Mouse (Mus musculus) induced T-regulatory cell, adult 2 months (primary cell): ENCODE measurements around the gene Tspan5.

Experiments
- DNase-seq: peaks from one replicate; pipeline ENCODE4 v3.0.0-alpha.2; 2012; ENCODE audit warnings: low read depth

Gene Tspan5

GRCm38 (mm10) chr3:138849755-138850301, 107.8 kb downstream of the Tspan5 start:
- no peak for DNase-seq

- no peak for DNase-seq
Measured at GRCm38 (mm10) chr3:138851876-138852275, 109.9 kb downstream of the Tspan5 start.

GRCm38 (mm10) chr3:138852982-138853689, 111.1 kb downstream of the Tspan5 start:
- DNase-seq, result no peak

- no peak for DNase-seq
Measured at GRCm38 (mm10) chr3:138853996-138854836, 112.2 kb downstream of the Tspan5 start.

GRCm38 (mm10) chr3:138855387-138855786, 113.4 kb downstream of the Tspan5 start:
- DNase-seq, result no peak

DNA sequence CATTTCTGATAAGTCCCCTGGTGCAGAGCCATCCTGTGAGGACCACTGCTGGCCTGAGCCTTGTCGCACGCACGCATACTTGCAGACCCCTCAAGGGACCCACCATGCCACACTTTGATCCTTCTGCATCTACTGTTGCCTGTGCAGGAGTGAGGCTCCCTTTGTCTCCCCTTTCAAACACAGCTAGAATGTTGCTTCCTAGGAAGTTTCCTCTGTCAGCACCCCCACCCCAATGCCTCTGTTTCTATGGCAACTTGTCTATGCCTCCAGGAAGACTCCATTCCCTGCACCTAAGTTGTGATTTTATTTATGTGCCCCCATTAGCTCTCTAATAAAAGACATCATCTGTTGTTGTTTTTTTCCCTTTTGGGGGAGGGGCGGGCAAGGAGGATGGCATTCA, 115.0 kb downstream of the Tspan5 start:
- DNase-seq, result no peak

DNA sequence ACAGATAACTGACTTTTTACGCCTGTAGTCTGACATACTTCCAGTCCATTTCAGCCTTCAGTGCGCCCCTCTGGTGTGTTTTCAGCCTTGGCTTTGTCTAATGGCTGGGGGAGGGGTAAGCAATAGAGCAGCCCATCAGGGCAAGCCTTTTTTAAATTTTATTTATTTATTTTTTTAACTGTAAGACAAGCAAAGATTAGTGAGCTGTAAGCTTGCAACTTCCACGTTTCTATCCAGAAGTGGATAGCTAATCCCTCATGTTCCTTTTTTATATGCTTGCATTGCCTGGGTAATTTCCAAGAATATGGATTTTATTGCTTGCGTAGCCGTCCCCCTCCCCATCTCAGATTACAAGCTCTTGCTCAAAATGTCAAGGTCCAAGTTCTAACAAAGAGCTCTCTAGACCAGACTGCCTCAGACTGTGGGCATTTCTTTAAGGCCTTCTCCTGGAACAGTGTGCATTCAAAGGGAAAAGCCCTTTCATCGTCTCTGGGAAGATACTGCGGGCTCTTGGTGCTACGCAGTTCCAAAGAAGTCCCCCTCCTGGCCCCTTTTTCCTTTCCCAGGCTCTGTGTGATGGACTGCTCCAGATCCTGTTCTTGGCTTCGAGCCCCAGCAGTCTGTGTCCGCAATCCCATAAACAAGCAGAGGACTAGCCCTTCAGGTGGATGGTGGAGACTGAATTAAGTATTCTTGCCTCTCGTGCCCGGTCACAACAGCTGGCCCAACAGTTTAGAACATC, 116.0 kb downstream of the Tspan5 start:
- no peak for DNase-seq

DNA sequence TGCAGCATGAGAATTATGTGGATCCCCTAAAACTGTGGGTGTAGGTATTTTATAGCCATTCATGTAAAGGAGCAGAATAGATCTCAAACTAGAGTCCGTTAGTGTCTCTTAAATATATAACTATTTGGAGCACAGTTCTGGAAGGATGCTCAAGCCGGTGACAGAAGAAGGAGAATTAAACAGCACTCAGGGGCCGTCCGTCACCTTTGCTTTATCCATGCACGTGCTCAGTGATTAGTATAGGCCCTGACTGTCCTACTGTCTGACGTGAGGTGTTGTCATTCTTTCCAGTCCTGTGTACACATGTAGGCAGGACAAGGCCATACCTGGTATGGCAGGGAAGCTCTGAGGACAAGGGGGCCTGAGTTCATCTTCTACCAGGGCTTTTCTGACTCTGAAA, 116.7 kb downstream of the Tspan5 start:
- no peak for DNase-seq

GRCm38 (mm10) chr3:138859166-138859565, 117.2 kb downstream of the Tspan5 start:
- no peak for DNase-seq

DNA sequence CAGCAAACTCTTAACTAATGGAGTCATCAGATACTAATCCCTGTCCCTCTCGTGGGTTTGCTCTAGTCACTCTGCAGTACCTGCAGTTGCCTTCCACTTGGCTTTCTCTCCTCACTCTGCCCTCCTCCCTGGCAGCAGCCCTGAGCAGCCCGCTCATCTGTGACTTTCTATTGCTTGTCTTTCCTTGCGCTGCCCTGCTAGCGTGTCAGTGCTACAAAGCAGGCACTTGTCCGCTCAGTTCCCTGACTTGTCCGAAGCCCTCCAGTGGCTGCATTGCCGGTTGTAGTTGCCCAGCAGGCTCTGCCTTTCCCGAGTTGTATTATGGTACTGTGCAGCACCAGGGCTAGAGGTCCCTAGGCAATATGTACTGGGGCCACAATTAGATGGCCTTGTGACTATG, 117.7 kb downstream of the Tspan5 start:
- DNase-seq, result no peak

DNA sequence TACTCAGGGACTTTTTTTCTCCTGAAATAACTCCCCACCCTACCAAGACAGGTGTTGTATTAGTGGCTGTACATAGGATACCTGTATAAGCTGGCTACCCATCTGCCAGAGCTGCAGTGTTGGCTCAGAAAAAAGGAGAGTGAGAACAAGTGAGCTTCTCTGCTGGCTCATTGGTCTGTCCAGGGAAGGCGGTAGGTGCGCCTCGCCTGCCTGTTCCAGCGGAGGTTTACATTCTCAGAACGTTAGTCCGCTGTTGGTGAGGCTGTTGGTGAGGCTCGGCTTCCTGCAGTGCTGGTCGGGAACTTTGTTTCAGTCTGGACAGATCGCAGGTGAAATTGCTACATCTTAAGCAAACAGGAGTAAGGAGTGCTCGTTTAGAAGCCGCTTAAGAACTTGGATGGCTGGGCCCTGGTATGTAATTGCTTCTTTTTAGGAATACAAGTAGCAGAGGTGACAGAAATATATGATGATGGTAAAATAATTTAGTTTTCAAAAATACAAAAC, 118.3 kb downstream of the Tspan5 start:
- DNase-seq, result no peak

GRCm38 (mm10) chr3:138861032-138861431, 119.0 kb downstream of the Tspan5 start:
- no peak for DNase-seq

DNA sequence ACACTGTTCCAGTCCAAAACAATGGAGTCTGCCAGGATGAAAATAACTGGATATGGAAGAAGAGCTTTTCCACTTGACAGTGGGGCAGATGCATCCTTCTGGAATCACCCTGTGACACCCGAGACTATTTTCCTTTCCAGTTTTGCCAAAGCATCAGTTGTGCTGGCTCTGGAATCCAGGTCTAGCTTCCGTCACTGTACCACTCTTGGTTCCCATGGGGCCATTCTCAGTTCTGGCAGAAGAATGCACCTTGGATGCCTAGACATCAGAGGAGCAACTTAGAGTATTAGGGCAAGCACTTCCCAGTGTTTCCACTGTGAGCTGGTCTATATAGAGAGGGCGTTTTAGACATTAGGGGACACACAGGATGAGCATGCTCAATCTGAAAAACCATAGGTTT, 119.6 kb downstream of the Tspan5 start:
- DNase-seq, result no peak

- DNase-seq, result peak; percentile 27
Measured at GRCm38 (mm10) chr3:138864166-138864648, 122.2 kb downstream of the Tspan5 start.

GRCm38 (mm10) chr3:138865271-138865670, 123.3 kb downstream of the Tspan5 start:
- no peak for DNase-seq

DNA sequence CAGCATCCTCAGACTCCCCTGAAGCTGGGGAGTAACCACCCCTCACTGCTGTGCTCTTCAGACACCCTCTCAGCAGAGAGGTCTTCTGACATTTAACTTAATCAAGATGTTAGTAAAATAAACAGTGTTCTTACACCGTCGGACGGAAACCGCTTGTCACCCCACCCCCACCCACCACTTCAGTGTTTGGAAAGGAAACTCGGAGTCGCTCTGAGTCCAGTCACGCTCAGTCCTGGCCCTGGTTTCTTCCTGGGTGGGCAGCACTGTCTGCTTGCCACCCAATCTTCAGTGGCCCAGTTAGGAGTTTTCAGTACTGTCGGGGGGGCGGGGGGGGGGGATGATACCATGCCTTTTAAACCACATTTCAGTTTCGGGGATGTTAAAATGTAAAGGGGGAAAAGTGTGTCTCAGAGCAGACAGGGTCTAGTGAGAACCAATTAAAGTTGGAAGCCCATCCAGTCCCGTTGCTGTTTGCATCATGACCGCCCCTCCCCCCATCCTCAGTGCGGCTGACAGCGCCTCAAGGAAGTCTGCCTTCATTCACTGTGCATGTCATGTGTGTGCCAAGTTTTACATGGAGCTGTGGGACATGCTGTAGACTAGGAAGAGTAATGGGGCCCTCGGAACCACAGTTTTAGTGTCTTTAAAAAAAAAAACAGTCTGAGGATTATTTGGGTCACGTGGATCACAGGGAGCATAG, 125.3 kb downstream of the Tspan5 start:
- DNase-seq, result peak; percentile 40

DNA sequence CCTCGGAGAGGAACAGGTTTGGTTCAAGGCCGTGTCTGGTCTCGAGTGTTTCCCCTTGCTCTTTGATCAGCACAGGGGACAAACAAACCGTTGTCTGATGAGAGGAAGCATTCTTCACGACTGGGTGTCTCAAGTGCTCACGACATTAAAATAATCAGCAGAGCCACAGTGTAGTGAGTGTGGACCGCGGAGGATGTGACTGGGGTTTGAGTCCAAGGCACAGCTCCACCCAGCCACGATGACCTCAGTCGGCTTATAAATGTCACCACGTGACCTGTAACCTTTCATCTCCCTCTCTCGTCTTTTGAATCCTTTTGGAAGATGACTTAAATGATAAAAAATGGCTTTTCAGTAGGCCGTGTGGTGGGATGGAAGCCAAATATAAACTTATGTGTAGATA, 126.4 kb downstream of the Tspan5 start:
- DNase-seq, result peak; percentile 18

DNA sequence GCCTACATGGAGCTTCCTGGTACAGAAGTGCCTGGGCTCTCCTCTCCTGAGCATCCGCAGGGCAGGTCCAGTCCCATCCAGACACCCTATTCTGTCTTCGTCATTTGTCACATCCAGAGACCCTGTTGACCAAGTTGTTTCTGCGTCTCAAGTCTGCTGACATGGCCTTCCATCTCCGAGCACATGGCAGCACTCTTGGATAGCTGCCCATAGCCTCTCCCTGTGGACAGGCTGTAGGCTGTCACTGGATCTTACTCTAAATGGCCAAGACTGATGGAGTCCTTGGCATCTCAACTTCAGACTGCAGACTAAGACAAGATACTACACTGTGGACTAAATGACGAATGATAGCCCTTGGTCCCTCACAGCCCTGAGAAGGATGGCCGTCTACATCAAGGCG, 133.3 kb downstream of the Tspan5 start:
- no peak for DNase-seq

DNA sequence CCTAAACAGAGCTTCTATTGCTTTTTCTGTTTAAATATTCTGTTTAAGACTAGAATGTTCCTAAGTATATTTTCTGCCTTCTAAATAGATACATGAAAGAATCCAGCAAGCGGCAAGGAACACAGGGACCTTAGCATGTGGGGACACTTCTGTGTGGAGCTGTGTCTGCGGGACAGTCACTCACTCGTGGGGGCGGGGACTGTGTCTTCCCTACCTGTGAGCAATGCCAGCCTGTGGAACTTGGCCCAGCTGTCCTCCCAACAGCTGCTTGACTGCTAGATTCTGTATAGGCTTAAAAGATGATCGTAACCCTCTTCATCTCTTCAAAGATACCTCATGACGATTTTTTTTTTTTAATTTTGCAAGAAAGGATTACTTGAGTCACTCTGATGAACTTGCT, 133.9 kb downstream of the Tspan5 start:
- no peak for DNase-seq

- no peak for DNase-seq
Measured at GRCm38 (mm10) chr3:138876418-138876817, 134.4 kb downstream of the Tspan5 start.

GRCm38 (mm10) chr3:138876931-138877361, 135.0 kb downstream of the Tspan5 start:
- DNase-seq, result peak; percentile 75
